Mouse (Mus musculus): ENCODE results near the gene Pou5f1. TPM values are rescaled to one million over a fixed set of nuclear protein-coding genes. Genes with fewer than 3 reads are reported as not detected.
A peak's percentile ranks its signal among the peaks of the same experiment; 100 is the strongest.
"Not testable (repeated sequence)": the region's sequence is repeated elsewhere in the genome, so short reads cannot be mapped to it uniquely, and the experiment has no call there.

Gene Pou5f1
- polyA plus RNA-seq (2017; shearing (Covaris generic)), result under 1 TPM in 1 of 2 experiments, not detected in 1; 0.31 TPM

GRCm38 (mm10) chr17:35505776-35506175, at the start of gene Pou5f1:
Gene Pou5f1 (plus strand): TSS chr17:35506018.
- ATAC-seq, result no peak

GRCm38 (mm10) chr17:35458247-35458646, 47.6 kb upstream of the Pou5f1 start:
- not testable (repeated sequence) for ATAC-seq

GRCm38 (mm10) chr17:35460513-35461341, 45.1 kb upstream of the Pou5f1 start:
- peak; percentile 95 for ATAC-seq

GRCm38 (mm10) chr17:35465651-35466050, 40.2 kb upstream of the Pou5f1 start:
- ATAC-seq, result not testable (repeated sequence)

GRCm38 (mm10) chr17:35468936-35469335, 36.9 kb upstream of the Pou5f1 start:
- not testable (repeated sequence) for ATAC-seq

- peak; percentile 64 for ATAC-seq
Observed at GRCm38 (mm10) chr17:35469842-35470751, 35.7 kb upstream of the Pou5f1 start, which contains the start of gene H2-Q10. Gene H2-Q10 (plus strand): TSS chr17:35470089.

- ATAC-seq, result peak; percentile 53
Observed at GRCm38 (mm10) chr17:35484066-35484465, 21.8 kb upstream of the Pou5f1 start.

GRCm38 (mm10) chr17:35485702-35486101, 20.1 kb upstream of the Pou5f1 start:
- no peak for ATAC-seq

GRCm38 (mm10) chr17:35486726-35487125, 19.1 kb upstream of the Pou5f1 start:
- ATAC-seq, result no peak

GRCm38 (mm10) chr17:35488041-35488440, 17.8 kb upstream of the Pou5f1 start:
- no peak for ATAC-seq

- no peak for ATAC-seq
Observed at GRCm38 (mm10) chr17:35490320-35490719, 15.5 kb upstream of the Pou5f1 start.

- ATAC-seq, result no peak
Observed at GRCm38 (mm10) chr17:35497124-35497523, 8.7 kb upstream of the Pou5f1 start.

- no peak for ATAC-seq
Observed at GRCm38 (mm10) chr17:35502226-35502625, 3.6 kb upstream of the Pou5f1 start.

GRCm38 (mm10) chr17:35502762-35503161, 3.1 kb upstream of the Pou5f1 start:
- ATAC-seq, result no peak

- ATAC-seq, result no peak
Observed at GRCm38 (mm10) chr17:35503849-35504248, 2.0 kb upstream of the Pou5f1 start.

- no peak for ATAC-seq
Observed at GRCm38 (mm10) chr17:35504628-35505481, 963 bp upstream of the Pou5f1 start.

- no peak for ATAC-seq
Observed at GRCm38 (mm10) chr17:35506881-35507280, 1.1 kb downstream of the Pou5f1 start.

GRCm38 (mm10) chr17:35507556-35508260, 1.9 kb downstream of the Pou5f1 start:
- peak; percentile 39 for ATAC-seq

GRCm38 (mm10) chr17:35508279-35508678, 2.5 kb downstream of the Pou5f1 start:
- not testable (repeated sequence) for ATAC-seq

GRCm38 (mm10) chr17:35509284-35509683, 3.5 kb downstream of the Pou5f1 start:
- ATAC-seq, result peak; percentile 69

GRCm38 (mm10) chr17:35512916-35513626, 7.3 kb downstream of the Pou5f1 start:
- ATAC-seq, result no peak

All from CD4-positive, CD25-positive, alpha-beta regulatory T cell, adult 4 months (primary cell).